Mouse (Mus musculus): ENCODE data around the gene Gps2.
"Not testable (repeated sequence)": the region's sequence is repeated elsewhere in the genome, so short reads cannot be mapped to it uniquely, and the experiment has no call there.

Gene Gps2

GRCm38 (mm10) chr11:69936156-69936555 lies 22.5 kb downstream of the Gps2 start:
- no peak for DNase-seq (ENCODE audit: low spot score in 2 of 2)

- no peak for DNase-seq (ENCODE audit: low spot score in 2 of 2)
Observed at GRCm38 (mm10) chr11:69936714-69937347, 23.1 kb downstream of the Gps2 start.

DNA sequence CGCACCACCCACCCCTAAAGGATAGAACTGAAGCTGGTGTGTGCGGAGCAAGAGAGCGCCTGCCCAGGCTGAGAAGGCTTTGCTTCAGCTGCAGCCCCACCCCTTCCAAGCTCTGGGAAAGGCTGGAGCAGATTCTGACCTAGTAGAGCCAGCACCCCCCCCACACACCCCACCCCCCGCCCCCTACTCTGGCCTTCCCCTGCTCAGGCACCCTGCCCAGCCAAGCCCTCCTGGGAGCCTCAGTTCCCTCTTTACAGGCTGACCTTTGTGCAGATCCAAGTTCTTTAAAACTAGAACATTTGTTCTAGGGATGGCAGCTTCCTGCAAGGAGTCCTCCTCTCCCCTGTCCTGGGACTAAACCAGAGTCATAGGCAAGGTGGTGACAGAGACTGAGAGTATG lies 23.7 kb downstream of the Gps2 start:
- no peak for DNase-seq (ENCODE audit: low spot score in 2 of 2)

GRCm38 (mm10) chr11:69937834-69938233 lies 24.1 kb downstream of the Gps2 start:
- DNase-seq (ENCODE audit: low spot score in 2 of 2), result no peak

DNA sequence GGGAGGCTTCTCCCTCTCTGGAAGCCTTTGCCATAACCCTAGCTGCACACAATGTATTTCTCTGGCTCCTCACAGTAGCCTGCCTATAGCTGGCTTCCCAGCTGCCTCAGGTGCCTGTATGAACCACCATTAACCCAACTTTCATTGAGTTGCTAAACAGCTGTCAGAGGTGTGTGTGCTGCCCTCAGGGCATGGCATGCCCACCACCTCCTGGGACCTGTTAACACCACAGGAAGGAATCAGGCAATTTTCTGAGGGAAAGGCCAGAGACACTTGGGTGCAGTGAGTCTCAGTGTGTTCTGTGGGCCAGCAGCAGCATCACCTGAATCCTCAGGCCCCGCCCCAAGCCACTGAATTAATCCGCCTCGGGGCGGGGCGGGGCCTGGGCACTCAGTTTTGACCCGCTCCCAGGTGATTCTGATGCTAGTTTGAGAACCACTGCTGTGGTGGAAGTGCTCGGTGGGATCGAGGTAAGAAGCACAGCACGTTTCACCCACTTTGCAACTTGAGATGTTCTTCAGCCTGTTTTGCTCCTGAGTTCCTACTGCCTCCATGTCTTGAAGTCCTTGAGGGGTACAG lies 24.8 kb downstream of the Gps2 start:
- DNase-seq (ENCODE audit: low spot score in 2 of 2), result no peak

DNA sequence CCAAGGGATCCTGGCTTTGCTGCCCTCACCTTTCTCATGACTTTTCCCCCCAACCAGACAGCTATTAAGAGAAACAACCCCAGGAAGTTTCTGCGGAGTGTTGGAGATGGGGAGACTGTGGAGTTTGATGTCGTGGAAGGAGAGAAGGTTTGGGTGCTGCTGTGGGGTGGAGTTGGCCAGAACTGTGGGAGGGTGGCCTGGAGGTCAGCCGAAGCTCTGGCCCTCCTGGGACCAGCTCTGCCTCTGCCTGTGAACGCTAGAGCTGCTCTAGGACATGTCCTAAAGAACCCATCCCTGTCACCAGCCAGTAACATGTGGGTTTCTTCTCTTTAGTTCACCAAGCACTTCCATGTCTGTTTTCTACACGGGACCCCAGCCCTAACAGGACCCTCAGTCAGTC lies 25.5 kb downstream of the Gps2 start:
- no peak for DNase-seq (ENCODE audit: low spot score in 2 of 2)

DNA sequence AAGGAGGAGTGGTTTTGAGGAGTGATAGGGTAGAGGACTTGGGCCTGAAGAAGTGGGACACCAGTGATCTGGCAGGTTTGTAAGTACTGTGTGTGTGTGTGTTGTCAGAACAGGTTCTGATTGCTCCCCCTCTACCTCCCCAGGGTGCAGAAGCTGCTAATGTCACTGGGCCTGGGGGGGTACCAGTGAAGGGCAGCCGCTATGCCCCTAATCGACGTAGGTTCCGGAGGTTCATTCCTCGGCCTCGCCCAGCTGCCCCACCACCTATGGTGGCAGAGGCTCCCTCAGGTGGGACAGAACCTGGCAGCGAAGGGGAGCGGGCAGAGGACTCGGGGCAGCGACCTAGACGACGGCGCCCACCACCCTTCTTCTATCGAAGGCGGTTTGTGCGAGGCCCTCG lies 26.0 kb downstream of the Gps2 start:
- no peak for DNase-seq (ENCODE audit: low spot score in 2 of 2)

- no peak for DNase-seq (ENCODE audit: low spot score in 2 of 2)
Observed at GRCm38 (mm10) chr11:69940962-69941361, 27.3 kb downstream of the Gps2 start.

- DNase-seq (ENCODE audit: low spot score in 2 of 2), result no peak
Observed at GRCm38 (mm10) chr11:69945216-69945615, 31.5 kb downstream of the Gps2 start.

GRCm38 (mm10) chr11:69945997-69946891 lies 32.6 kb downstream of the Gps2 start:
- peak in 1 of 2 experiments; percentile 21 for DNase-seq (ENCODE audit: low spot score in 2 of 2)

DNA sequence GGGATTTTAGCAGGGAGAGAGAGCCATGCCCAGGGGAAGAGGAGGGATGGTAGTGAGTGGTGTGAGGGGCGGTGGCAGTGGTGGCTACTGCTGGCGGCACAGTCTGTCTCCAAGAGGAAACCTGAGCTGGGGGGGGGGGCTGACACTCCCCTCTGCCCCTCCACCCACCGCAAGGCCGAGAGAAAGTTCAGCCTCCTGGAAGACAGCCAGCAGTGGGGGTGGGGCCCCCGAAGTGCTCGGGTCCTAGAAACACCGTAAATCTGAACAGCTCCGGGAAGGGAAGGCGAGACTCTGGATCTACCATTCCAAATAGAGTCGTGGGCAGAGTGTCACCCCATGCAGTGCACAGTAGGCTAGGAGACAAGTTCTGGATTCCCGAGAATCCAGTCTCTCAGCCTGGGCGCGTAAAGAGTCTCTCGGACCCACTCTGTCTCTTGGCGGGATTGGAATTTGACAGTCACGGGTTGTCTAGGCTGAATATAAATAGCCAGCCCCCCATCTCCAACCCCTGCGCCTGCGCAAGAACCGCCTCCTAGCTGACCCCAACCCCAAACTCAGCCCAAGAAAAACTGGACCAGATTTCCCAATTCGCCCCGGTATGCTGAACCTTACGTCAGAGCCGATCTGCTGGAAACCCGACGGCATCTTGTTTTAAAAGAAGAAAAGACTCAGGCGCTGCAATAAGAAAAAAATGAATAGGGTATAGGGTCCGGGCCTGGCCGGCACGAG lies 33.8 kb downstream of the Gps2 start:
- peak; percentile 50 to 56 for DNase-seq (ENCODE audit: low spot score in 2 of 2)

- DNase-seq (ENCODE audit: low spot score in 2 of 2), result peak; percentile 92 to 94
Observed at GRCm38 (mm10) chr11:69948066-69948762, 34.5 kb downstream of the Gps2 start, which contains the start of gene Slc2a4. Gene Slc2a4, minus strand, starts transcription at chr11:69948188.

DNA sequence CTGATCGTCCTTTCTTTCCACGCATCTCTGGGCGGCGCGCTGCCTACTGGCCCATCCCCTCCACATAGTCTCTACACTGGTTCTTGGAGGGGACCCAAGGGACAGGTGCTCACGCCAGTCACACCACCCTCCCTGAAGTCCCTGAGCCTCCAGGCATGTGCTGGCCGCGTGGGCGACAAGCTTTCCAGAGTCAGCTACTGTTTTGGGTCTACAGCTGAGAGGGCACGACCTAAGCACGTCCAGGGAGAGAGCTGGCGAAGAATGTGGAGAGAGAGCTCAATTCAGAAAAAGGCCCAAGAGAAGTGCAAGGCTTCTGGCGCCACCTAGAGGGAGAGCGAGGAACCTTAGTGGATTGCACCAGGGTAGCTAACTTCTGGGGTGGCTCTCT lies 35.1 kb downstream of the Gps2 start:
- peak; percentile 81 to 88 for DNase-seq (ENCODE audit: low spot score in 2 of 2)

- DNase-seq (ENCODE audit: low spot score in 2 of 2), result no peak
Observed at GRCm38 (mm10) chr11:69950807-69951459, 37.2 kb downstream of the Gps2 start.

GRCm38 (mm10) chr11:69952274-69952673 lies 38.6 kb downstream of the Gps2 start:
- no peak for DNase-seq (ENCODE audit: low spot score in 2 of 2)

GRCm38 (mm10) chr11:69953267-69953915 lies 39.7 kb downstream of the Gps2 start:
- no peak for DNase-seq (ENCODE audit: low spot score in 2 of 2)

- not testable (repeated sequence) for DNase-seq (ENCODE audit: low spot score in 2 of 2)
Observed at GRCm38 (mm10) chr11:69955618-69956017, 41.9 kb downstream of the Gps2 start.

GRCm38 (mm10) chr11:69956218-69956617 lies 42.5 kb downstream of the Gps2 start:
- DNase-seq (ENCODE audit: low spot score in 2 of 2), result no peak

GRCm38 (mm10) chr11:69960616-69961015 lies 46.9 kb downstream of the Gps2 start:
- DNase-seq (ENCODE audit: low spot score in 2 of 2), result no peak

- no peak for DNase-seq (ENCODE audit: low spot score in 2 of 2)
Observed at GRCm38 (mm10) chr11:69961841-69962240, 48.2 kb downstream of the Gps2 start.
